Mouse (Mus musculus): Measurements from ENCODE around the gene Syt1.

Syt1 gene

GRCm38 (mm10) chr10:108652066-108652465 lies 358.7 kb downstream of the Syt1 start:
- DNase-seq (ENCODE audit: low read depth, low spot score) = no peak

DNA sequence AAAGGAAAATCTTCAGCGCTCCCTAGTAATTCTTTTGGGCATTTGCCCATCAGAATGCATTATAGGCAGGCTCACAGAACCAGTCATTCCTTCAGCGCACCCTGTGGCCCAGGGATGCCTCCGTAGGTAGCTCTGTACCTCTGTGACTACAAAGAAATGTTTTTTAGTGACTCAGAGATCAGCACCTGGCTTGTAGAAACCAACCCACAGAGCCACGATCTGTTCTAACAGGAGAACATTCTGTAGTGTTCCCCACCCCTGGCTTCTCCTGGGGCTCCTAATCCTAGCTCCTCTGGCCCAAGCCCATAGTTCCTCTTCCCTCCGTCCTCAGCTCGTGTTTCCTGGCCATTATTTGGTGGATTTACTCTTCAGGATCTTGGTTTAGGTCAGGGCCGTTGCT lies 361.6 kb downstream of the Syt1 start:
- DNase-seq (ENCODE audit: low read depth, low spot score) = no peak

- no peak for DNase-seq (ENCODE audit: low read depth, low spot score)
These were observed 366.9 kb downstream of the Syt1 start for GRCm38 (mm10) chr10:108643915-108644314.

DNA sequence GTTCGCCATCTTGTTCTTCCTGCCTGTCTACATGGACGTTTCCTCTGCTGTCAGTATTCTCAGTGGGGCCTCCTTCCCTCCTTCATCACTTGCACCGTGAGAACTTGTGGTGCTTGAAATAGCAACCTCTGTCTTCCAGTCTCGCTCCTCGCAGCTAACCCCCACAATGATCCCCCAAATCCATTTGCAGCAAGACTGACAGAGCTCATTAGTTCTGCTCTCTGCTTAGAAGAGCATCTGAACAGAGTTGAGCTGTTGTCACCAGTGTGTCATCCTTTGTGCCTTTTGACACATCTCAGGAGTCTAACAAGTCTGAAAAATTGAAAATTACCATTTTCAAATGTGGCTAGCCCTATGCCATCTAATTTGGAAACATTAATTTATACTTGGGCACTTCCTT lies 372.7 kb downstream of the Syt1 start:
- DNase-seq (ENCODE audit: low read depth, low spot score) = no peak

DNA sequence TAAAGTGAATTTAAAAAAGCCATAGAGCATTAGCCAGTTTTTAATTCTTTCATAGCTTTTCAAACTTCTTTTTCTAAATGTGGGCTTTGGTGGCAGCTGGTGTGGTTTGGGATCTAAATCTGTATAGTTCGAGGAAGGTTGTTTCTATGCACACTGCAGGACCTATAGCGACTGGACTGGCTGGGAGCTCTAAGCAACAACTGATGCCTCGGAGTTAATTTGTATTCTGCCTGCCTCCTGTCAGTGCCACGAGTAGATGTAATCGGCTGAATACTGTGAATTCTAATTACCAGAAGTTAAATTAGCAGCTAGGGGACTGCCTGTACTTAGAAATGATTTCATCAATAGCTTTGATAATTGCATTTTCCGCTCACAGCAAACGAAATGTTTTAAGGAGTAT lies 374.7 kb downstream of the Syt1 start:
- no peak for DNase-seq (ENCODE audit: low read depth, low spot score)

- no peak for DNase-seq (ENCODE audit: low read depth, low spot score)
These were observed 375.2 kb downstream of the Syt1 start for GRCm38 (mm10) chr10:108635616-108636015.

DNA sequence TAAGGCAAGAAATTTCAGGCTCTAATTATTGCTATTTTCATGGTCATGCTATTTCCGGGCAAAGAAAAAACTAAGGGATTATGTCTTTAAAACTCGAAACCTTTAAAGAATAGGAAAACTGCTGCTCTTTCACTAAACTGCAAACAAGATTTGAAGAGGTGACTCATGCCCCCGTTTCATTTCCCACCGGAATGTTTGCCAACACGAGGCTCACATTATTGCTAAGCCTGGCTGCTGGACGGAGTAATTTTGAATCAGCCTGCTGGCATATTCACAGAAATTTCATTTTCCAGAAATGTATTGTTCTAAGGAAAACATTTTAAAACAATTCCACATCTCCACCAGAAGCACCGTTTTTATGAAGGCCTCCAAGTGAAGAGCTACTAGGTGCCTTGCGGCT lies 379.9 kb downstream of the Syt1 start:
- no peak for DNase-seq (ENCODE audit: low read depth, low spot score)

DNA sequence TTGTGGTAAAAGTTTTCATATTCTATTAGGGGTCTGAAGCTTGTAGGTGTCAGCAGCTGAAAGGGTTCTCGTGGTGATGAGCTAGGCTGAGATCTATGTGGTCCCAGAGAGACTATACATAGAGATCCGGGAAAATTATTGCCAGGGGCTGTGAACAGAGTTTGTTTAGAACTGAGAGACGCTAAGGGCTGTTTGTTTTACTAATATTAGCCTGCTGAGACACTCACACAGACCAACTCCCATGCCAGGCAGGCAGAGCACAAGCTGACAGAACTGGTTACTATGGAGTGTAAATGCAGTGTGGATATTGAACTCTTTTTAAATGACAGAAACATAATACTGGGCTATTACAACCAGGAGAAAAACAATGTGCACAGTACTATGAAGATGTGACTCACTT lies 384.4 kb downstream of the Syt1 start:
- DNase-seq (ENCODE audit: low read depth, low spot score) = no peak

DNA sequence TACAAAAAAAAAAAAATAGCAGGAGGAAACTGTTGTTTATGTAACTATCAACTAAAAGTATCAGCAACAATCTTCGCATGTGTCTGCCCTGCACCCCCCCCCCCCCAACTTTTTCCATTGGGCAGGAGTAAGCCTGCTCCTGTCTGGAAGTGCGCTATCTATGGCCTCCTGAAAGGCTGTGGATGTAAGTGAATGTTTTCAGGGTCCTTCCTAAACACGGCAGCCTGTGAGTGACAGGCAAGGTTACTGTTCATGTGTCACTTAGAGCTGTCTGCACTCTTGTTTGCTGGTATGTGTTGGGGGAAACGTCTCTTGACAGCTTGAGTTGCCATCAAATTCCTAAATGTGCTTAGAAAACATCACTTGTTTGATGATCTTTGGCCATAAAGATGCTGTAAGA lies 387.8 kb downstream of the Syt1 start:
- no peak for DNase-seq (ENCODE audit: low read depth, low spot score)

GRCm38 (mm10) chr10:108619861-108620260 lies 390.9 kb downstream of the Syt1 start:
- no peak for DNase-seq (ENCODE audit: low read depth, low spot score)

DNA sequence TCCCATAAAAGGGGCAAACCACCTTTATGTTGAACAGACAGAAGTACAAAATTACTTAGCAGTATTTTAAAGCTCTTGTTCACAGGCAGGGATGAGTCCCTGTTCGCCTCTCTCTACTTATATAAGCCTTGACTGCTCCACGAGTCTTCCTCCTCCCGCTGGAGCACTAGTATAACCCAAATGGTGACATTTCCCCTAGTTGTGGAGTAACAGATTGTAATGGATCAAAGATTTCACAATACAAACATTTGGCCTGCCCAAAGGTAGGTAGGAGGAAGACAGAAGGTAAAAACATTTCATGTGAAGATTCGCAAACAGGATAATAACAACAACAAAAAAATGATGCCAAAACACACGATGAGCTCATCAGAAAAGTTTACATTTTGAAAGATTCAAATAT lies 391.6 kb downstream of the Syt1 start:
- no peak for DNase-seq (ENCODE audit: low read depth, low spot score)

DNA sequence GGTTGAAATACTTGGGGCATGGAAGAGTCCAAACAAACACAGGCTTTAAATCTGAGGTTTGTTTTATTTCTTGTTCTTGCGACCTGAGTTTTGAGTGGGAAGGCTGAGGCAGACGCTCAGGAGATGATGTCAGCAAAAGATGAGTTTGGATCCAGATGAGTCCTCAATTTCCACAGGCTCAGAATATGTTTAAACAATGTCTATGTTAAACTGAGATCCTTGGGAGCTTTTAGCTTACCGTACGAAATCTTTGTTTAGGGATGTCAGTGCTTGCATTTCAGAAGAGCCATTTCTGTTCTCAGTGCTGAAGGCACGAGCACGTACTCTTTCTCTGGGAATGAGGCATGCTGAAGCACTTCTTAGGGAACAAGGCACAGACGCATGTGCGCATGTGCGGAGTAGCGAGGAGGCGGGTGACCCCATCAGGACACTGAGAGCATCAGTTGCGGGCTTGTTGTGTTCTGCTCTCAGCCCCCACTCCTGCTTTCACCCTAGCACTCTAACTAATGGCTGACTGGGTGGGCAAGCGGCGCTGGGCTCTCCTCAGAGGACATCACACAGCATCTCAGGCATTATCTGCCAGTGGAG lies 400.6 kb downstream of the Syt1 start:
- no peak for DNase-seq (ENCODE audit: low read depth, low spot score)

DNA sequence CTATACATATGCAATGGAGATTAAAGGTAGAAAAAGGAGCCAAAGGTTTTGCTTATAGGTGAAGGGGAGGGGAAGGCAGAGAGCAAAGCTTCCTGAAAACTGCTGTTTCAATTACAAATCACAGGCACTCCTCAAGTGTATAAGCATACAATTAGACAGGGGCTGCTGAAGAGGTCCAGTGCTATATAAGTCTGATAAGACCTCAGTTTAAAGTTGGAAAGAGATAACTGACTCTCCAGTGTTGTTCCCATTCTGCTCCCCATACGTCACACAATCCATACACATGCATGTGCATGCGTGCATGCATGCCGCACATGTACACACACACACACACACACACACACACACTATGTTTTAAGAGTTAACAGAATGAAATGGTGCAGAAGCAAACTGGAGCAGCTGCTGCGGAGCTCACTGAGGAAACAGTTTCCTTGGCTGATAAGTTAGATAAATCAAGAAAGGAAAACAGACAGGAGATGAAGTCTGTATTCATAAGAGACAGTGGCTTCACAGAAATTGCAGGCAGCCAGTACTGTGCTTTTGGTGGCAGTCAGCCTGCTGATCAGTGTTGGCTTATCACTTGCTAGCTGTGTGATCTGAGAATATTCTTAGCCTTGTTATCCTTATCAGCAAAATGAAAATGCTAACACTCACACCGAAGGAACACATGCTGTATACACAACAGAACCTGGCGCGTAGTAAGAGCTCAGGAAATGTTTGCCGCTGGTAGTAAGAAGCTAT lies 408.9 kb downstream of the Syt1 start:
- no peak for DNase-seq (ENCODE audit: low read depth, low spot score)

GRCm38 (mm10) chr10:108600693-108601092 lies 410.1 kb downstream of the Syt1 start:
- no peak for DNase-seq (ENCODE audit: low read depth, low spot score)

DNA sequence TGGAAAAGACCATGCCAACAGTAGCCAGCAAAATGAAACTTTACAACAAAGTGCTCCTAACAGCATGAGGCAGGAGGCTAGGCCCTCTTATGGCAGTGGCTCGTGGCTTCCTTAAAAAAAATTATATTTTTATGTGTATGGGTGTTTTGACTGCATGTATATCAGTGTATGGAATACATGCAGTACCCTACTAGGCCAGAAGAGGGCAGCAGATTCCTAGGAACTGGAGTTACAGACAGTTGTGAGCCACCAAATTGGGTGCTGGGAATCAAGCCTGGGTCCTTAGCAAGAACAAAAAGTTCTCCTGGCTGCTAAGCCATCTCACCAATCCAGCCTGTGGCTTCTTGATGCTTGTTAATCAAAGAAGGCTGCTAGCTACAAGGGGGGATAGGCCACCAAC lies 413.4 kb downstream of the Syt1 start:
- DNase-seq (ENCODE audit: low read depth, low spot score) = peak; percentile 4

GRCm38 (mm10) chr10:108596162-108596927 lies 414.4 kb downstream of the Syt1 start:
- no peak for DNase-seq (ENCODE audit: low read depth, low spot score)

GRCm38 (mm10) chr10:108589355-108589754 lies 421.4 kb downstream of the Syt1 start:
- DNase-seq (ENCODE audit: low read depth, low spot score) = no peak

GRCm38 (mm10) chr10:108588924-108589323 lies 421.9 kb downstream of the Syt1 start:
- DNase-seq (ENCODE audit: low read depth, low spot score) = no peak

- DNase-seq (ENCODE audit: low read depth, low spot score) = no peak
These were observed 427.1 kb downstream of the Syt1 start for GRCm38 (mm10) chr10:108583694-108584093.

DNA sequence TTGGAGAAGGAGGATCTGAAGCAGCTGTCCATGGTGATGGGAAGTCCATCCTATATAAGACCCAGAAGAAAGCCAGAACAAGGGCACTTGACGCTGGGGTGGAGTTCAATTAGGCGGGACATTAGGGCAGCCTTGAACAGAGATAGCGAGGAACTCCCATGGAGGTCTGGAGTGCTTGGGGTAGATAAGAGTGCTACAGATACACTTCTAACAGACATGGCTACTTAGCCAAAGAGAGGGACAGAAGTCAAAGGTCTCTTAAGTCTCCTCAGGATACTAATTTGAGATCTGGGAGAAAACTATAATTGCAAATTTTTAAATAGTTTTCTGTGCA lies 428.4 kb downstream of the Syt1 start:
- no peak for DNase-seq (ENCODE audit: low read depth, low spot score)

GRCm38 (mm10) chr10:108581555-108582396 lies 429.0 kb downstream of the Syt1 start:
- no peak for DNase-seq (ENCODE audit: low read depth, low spot score)

GRCm38 (mm10) chr10:108580786-108581420 lies 429.9 kb downstream of the Syt1 start:
- DNase-seq (ENCODE audit: low read depth, low spot score) = no peak
